Mouse (Mus musculus) lung, adult 2 months (tissue): ENCODE data around the gene Sytl4.

Source experiments
- CTCF ChIP-seq: fragments of 200-500 bp; IDR thresholded peaks from 2 replicates; pipeline ENCODE4 v1.5.1; 2011; ENCODE audit warnings: mild to moderate bottlenecking, low read length, control low read depth; ENCODE audit not compliant: insufficient read depth
- POLR2A ChIP-seq: fragments of 200-500 bp; IDR thresholded peaks from 2 replicates; pipeline ENCODE4 v1.6.1; 2011; ENCODE audit warnings: low read depth, mild to moderate bottlenecking, control low read depth, low read length, borderline replicate concordance; ENCODE audit errors: extremely low read depth

GRCm38 (mm10) chrX:133981231-133982002 lies at the start of gene Sytl4:
- TF ChIP-seq CTCF (no peak), POLR2A (no peak)
